Mouse (Mus musculus) liver, postnatal 0 days (tissue): ENCODE measurements at regions not wholly inside any gene's neighbourhood (a gene's known extent, or its start where the extent isn't known, plus 50 kb on each side); places are given as distances from the start of the nearest gene placed in this dataset.
"Not testable (repeated sequence)": the region's sequence is repeated elsewhere in the genome, so short reads cannot be mapped to it uniquely, and the experiment has no call there.

Experiments
- ATAC-seq: fragments of 200-750 bp; cut with Nextera tagmentation; 2 replicates; pipeline ENCODE4 v1.8.0; 2017; ENCODE audit warnings: mild to moderate bottlenecking, moderate library complexity
- DNase-seq: peaks from one replicate; pipeline ENCODE4 v3.0.0-alpha.2; 2016
- H3K27ac ChIP-seq: fragments of 300-500 bp; sonication (generic); 2 replicates; pipeline ENCODE4 v1.5.1; 2014; ENCODE audit warnings: antibody characterized with exemption, moderate library complexity, mild to moderate bottlenecking, low read depth
- H3K27me3 ChIP-seq: fragments of 300-500 bp; sonication (generic); 2 replicates; pipeline ENCODE4 v1.6.1; 2014; ENCODE audit warnings: low read length, control low read depth, mixed read lengths; ENCODE audit not compliant: insufficient read depth
- H3K36me3 ChIP-seq: fragments of 300-500 bp; sonication (generic); replicated peaks from 2 replicates; pipeline ENCODE4 v1.6.1; 2014; ENCODE audit warnings: mild to moderate bottlenecking, control low read depth, low read length, moderate library complexity, mixed read lengths; ENCODE audit not compliant: insufficient read depth
- H3K4me1 ChIP-seq: fragments of 300-500 bp; sonication (generic); 2 replicates; pipeline ENCODE4 v1.6.1; 2014; ENCODE audit warnings: antibody characterized with exemption, mild to moderate bottlenecking, control low read depth; ENCODE audit not compliant: insufficient read depth
- H3K4me2 ChIP-seq: fragments of 300-500 bp; sonication (generic); 2 replicates; pipeline ENCODE4 v1.6.1; 2014; ENCODE audit warnings: low read depth, mild to moderate bottlenecking, low read length, moderate library complexity, mixed read lengths
- H3K4me3 ChIP-seq: fragments of 300-500 bp; sonication (generic); 2 replicates; pipeline ENCODE4 v1.5.1; 2014; ENCODE audit warnings: low read depth, low read length
- H3K9ac ChIP-seq: fragments of 300-500 bp; sonication (generic); replicated peaks from 2 replicates; pipeline ENCODE4 v1.6.1; 2014; ENCODE audit warnings: mild to moderate bottlenecking, moderate library complexity
- H3K9me3 ChIP-seq: fragments of 300-500 bp; sonication (generic); 2 replicates; pipeline ENCODE4 v1.6.1; 2016; ENCODE audit warnings: mild to moderate bottlenecking, control low read depth, low read length, mixed read lengths
- CTCF ChIP-seq: sonication (generic); IDR thresholded peaks from 2 replicates; pipeline ENCODE4 v1.5.1; 2016; ENCODE audit warnings: antibody characterized with exemption, low read depth
- EP300 ChIP-seq: IDR thresholded peaks from 2 replicates; pipeline ENCODE4 v1.6.1; 2016; ENCODE audit warnings: antibody characterized with exemption, low read depth, mild to moderate bottlenecking
- WGBS: fragments of 180-500 bp; shearing (Covaris S2); extraction: QIAGEN DNeasy Blood & Tissue Kit; methylation state at CpG from one replicate; pipeline ENCODE4 v1.1.7; 2014; ENCODE audit not compliant: insufficient replicate concordance; 5-methylcytosine and 5-hydroxymethylcytosine counted together

DNA sequence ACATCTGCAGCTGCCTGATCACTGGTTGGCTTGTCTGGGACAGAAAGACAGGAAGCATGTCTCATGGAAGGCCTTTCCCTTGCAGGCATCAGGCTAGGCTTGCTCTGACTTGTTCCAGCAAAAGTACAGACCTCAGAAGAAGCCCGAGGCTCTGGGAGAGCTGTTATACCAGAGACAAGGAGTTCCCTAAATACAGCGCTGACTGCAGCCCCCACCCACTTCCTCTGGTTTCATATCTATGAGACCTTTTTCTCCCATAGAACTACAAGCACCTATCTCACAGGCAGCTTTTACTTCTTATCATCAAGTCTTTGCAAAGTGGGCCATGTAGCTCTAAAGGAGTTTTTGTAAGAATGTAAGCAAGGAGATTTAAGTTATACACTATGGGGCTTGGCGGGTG is 312.2 kb upstream of the Vmn1r3 start:
- H3K27me3 ChIP-seq, H3K4me3 ChIP-seq, H3K9me3 ChIP-seq, H3K36me3 ChIP-seq, H3K4me2 ChIP-seq, ATAC-seq, H3K27ac ChIP-seq, DNase-seq, H3K4me1 ChIP-seq, H3K9ac ChIP-seq: not testable (repeated sequence)
- WGBS: no CpG with 5 or more reads among the region's 3 CpGs

DNA sequence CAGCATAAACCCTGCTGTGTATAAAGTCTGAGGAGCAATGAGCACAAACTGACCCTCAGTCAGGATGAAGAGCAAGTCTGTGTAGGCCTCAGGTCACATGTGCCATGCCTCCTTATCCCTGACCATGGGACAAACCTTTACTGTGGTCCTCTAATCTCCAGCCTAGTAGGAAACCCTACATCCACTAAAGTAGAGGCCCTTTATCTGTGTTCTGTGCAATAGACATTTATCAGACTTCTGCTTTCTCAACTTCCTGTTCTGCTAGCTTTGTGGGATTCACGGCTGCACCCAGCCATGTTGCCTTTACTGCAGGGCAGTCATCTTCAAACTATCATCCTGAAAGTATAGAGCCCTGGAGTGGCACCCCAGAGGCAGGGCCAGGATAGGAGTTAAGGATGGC is 310.8 kb upstream of the Vmn1r3 start:
- H3K4me1 ChIP-seq, H3K4me2 ChIP-seq, H3K9me3 ChIP-seq, DNase-seq, H3K4me3 ChIP-seq, H3K27me3 ChIP-seq, H3K27ac ChIP-seq, H3K36me3 ChIP-seq, ATAC-seq, H3K9ac ChIP-seq: not testable (repeated sequence)
- WGBS: 12% methylated on average over 1 of the region's 1 CpGs

GRCm38 (mm10) chr4:3494123-3494681 is 309.0 kb upstream of the Vmn1r3 start:
- H3K4me2 ChIP-seq, H3K9ac ChIP-seq, H3K27me3 ChIP-seq, H3K9me3 ChIP-seq, H3K27ac ChIP-seq, H3K4me3 ChIP-seq, DNase-seq, H3K4me1 ChIP-seq, H3K36me3 ChIP-seq: not testable (repeated sequence)
- ATAC-seq: peak; percentile 53
- no CpG with 5 or more reads among the region's 5 CpGs for WGBS

DNA sequence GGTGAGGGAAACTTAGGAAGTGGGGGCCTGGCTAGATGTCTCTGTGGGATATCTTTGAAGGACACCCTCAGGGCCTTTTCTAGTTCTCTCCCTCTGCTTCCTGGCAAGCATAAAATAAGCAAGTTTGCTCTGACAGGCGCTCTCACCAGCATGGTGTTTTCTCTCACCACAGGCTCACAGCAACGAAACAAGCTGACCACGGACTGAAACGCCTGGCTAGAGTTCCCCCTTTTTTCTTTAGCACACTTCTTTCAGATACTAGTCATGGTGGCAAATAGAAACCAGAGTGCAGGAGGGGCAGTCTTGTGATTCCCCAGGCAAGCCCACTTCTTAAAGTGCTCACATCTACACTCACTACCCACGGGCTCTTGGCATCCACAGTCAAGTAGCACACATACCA is 305.7 kb upstream of the Vmn1r3 start:
- not testable (repeated sequence) for H3K27ac ChIP-seq, H3K4me1 ChIP-seq, H3K36me3 ChIP-seq, ATAC-seq, H3K4me2 ChIP-seq, DNase-seq, H3K27me3 ChIP-seq, H3K4me3 ChIP-seq, H3K9me3 ChIP-seq, H3K9ac ChIP-seq
- no CpG with 5 or more reads among the region's 5 CpGs for WGBS

DNA sequence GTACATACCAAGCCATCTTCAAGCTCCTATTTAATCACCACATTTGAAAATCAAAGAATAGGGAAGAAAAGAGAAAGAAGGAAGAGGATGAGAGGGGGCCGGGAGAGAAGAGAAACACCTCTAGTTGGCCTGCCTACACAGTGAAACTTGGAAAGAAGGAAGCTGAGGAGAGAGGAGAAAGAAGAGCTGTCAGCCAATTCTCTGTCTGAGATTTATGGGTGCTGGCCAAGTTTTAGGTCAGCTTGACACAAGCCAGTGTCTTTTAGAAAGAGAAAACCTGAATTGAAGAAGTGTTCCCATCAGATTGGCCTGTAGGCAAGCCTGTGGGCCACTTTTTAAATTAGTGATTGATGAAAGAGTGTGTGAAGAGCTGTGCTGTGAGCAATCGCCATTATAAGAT is 296.9 kb upstream of the Vmn1r3 start:
- Histone ChIP-seq H3K4me2 (no peak overlapping the region), H3K36me3 (no peaks in the 10 kb centered on the region), H3K4me1 (no peaks in the 10 kb centered on the region), H3K9ac (no peak overlapping the region), H3K4me3 (no peak overlapping the region), H3K27ac (no peak overlapping the region), H3K9me3 (no peaks in the 10 kb centered on the region), H3K27me3 (no peaks in the 10 kb centered on the region)
- ATAC-seq (no peak), DNase-seq (no peak)
- TF ChIP-seq EP300: no peak
- no peak for TF ChIP-seq CTCF
- 71% methylated on average over 2 of the region's 2 CpGs for WGBS

- WGBS: 80% methylated on average over 12 of the region's 12 CpGs
- no peak overlapping the region for H3K4me2 ChIP-seq
- no peaks in the 10 kb centered on the region for H3K27me3 ChIP-seq
- H3K27ac ChIP-seq: no peak overlapping the region
- H3K4me1 ChIP-seq: no peaks in the 10 kb centered on the region
- no peaks in the 10 kb centered on the region for H3K36me3 ChIP-seq
- H3K4me3 ChIP-seq: no peak overlapping the region
- H3K9me3 ChIP-seq: no peaks in the 10 kb centered on the region
- DNase-seq: no peak
- no peak for TF ChIP-seq EP300
- no peak for TF ChIP-seq CTCF
- no peak overlapping the region for H3K9ac ChIP-seq
- no peak for ATAC-seq
Measured at GRCm38 (mm10) chr4:3456773-3457172, 271.6 kb upstream of the Vmn1r3 start.

DNA sequence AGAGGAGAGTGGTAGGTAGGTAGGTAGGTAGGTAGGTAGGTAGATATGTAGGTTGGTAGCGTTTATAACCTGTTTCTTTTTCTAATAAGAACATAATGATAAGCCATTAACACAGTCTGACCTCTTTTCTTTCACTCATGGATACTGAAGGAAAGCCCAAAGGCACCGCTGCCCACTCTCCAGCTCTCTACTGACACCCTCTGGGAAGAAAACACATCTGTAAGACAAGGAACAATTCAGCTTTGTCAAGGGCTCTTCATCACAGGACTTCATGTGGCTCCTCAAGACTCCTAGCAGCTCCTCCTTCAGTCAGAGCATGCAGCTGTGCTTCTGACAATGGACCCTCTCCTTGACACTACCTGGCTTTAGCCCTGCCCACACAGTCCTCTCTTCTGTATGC is 252.2 kb upstream of the Vmn1r3 start:
- not testable (repeated sequence) for H3K27me3 ChIP-seq, H3K4me1 ChIP-seq, H3K27ac ChIP-seq, H3K9ac ChIP-seq, H3K36me3 ChIP-seq, H3K9me3 ChIP-seq, H3K4me2 ChIP-seq, H3K4me3 ChIP-seq, ATAC-seq, DNase-seq
- WGBS: 81% methylated on average over 2 of the region's 2 CpGs
